Mouse (Mus musculus) CH12.LX (cell line): ENCODE results near the gene Gngt2. TPM values are rescaled to one million over a fixed set of nuclear protein-coding genes. Genes with fewer than 3 reads are reported as not detected.

Experiments
- DNase-seq: peaks from one replicate; pipeline ENCODE4 v3.0.0-alpha.2; 2013; ENCODE audit errors: extremely low read depth
- H3K27ac ChIP-seq: 2 replicates; pipeline ENCODE4 v1.5.1; 2012; ENCODE audit warnings: low read depth, mild to moderate bottlenecking, control low read depth, moderate library complexity; ENCODE audit not compliant: insufficient read depth
- H3K27me3 ChIP-seq: replicated peaks from 2 replicates; pipeline ENCODE3; 2012; ENCODE audit warnings: inconsistent platforms
- H3K36me3 ChIP-seq, 2 experiments: replicated peaks in 1 of 2; 2 replicates each; pipeline versions ENCODE3 to v1.6.1; 2012; ENCODE audit warnings: inconsistent platforms in 1 of 2, low read length in 1 of 2, mild to moderate bottlenecking in 1 of 2, mixed read lengths in 1 of 2, moderate library complexity in 1 of 2; ENCODE audit not compliant: control insufficient read depth in 1 of 2, insufficient read depth in 1 of 2
- H3K4me1 ChIP-seq, 2 experiments: 2 replicates each; pipeline ENCODE4 v1.6.1; 2012; ENCODE audit warnings: inconsistent platforms in 1 of 2, moderate library complexity in 1 of 2; ENCODE audit not compliant: insufficient read depth in 2 of 2, control insufficient read depth in 1 of 2
- H3K4me2 ChIP-seq: 2 replicates; pipeline ENCODE4 v1.6.1; 2012; ENCODE audit warnings: low read depth, mild to moderate bottlenecking, control low read depth; ENCODE audit not compliant: poor library complexity, insufficient read depth, severe bottlenecking
- H3K4me3 ChIP-seq, 3 experiments: fragments of 150-350 bp in 1 of 3; sonication (generic) in 1 of 3; replicated peaks in 1 of 3; 2 replicates each; pipeline versions ENCODE3 to v1.5.1; 2011 to 2012; ENCODE audit warnings: low read depth in 2 of 3, low read length in 2 of 3, mild to moderate bottlenecking in 2 of 3, moderate library complexity in 2 of 3, control low read depth in 1 of 3, improper control_type of control experiment in 1 of 3, inconsistent platforms in 1 of 3, mixed read lengths in 1 of 3; ENCODE audit not compliant: poor library complexity in 1 of 3
- H3K79me2 ChIP-seq: replicated peaks from 2 replicates; pipeline ENCODE4 v1.6.1; 2012; ENCODE audit warnings: mild to moderate bottlenecking, moderate library complexity; ENCODE audit not compliant: control insufficient read depth, poor library complexity, insufficient read depth, severe bottlenecking; ENCODE audit errors: extremely low read depth
- H3K9ac ChIP-seq: 2 replicates; pipeline ENCODE4 v1.6.1; 2012; ENCODE audit warnings: low read depth, mild to moderate bottlenecking, control low read depth, moderate library complexity; ENCODE audit not compliant: insufficient read depth
- H3K9me3 ChIP-seq: replicated peaks from 2 replicates; pipeline ENCODE3; 2012; ENCODE audit warnings: low read length, inconsistent platforms, mixed read lengths
- CTCF ChIP-seq, 2 experiments: IDR thresholded peaks in 1 of 2; conservative IDR thresholded peaks in 1 of 2; 2 replicates each; pipeline ENCODE4 v1.5.1; 2011 to 2012; ENCODE audit warnings: low read depth in 2 of 2, low read length in 2 of 2, improper control_type of control experiment in 1 of 2, inconsistent platforms in 1 of 2, mild to moderate bottlenecking in 1 of 2, moderate library complexity in 1 of 2
- E2F4 ChIP-seq: IDR thresholded peaks from 2 replicates; pipeline ENCODE4 v1.6.1; 2011; ENCODE audit warnings: low read depth, low read length, improper control_type of control experiment; ENCODE audit not compliant: insufficient replicate concordance
- ELF1 ChIP-seq: IDR thresholded peaks from 2 replicates; pipeline ENCODE4 v1.6.1; 2014; ENCODE audit warnings: low read depth, mild to moderate bottlenecking, inconsistent platforms, low read length, improper control_type of control experiment
- EP300 ChIP-seq: IDR thresholded peaks from 2 replicates; pipeline ENCODE4 v1.6.1; 2011; ENCODE audit warnings: low read length, improper control_type of control experiment
- GABPA ChIP-seq: IDR thresholded peaks from 2 replicates; pipeline ENCODE4 v1.6.1; 2012; ENCODE audit warnings: low read depth, low read length, improper control_type of control experiment, inconsistent platforms; ENCODE audit not compliant: insufficient replicate concordance
- HCFC1 ChIP-seq: IDR thresholded peaks from 2 replicates; pipeline ENCODE4 v1.6.1; 2012; ENCODE audit warnings: low read depth, mild to moderate bottlenecking, inconsistent platforms, low read length, improper control_type of control experiment
- KAT2A ChIP-seq: IDR thresholded peaks from 2 replicates; pipeline ENCODE4 v1.6.1; 2012; ENCODE audit warnings: low read length, improper control_type of control experiment, inconsistent platforms; ENCODE audit not compliant: insufficient replicate concordance
- MAX ChIP-seq: IDR thresholded peaks from 2 replicates; pipeline ENCODE4 v1.6.1; 2011; ENCODE audit warnings: low read length, improper control_type of control experiment
- MEF2A ChIP-seq: IDR thresholded peaks from 2 replicates; pipeline ENCODE4 v1.6.1; 2014; ENCODE audit warnings: low read depth, mild to moderate bottlenecking, inconsistent platforms, low read length, improper control_type of control experiment, borderline replicate concordance
- MXI1 ChIP-seq: IDR thresholded peaks from 2 replicates; pipeline ENCODE4 v1.6.1; 2011; ENCODE audit warnings: mild to moderate bottlenecking, low read depth, low read length, improper control_type of control experiment
- NELFE ChIP-seq: IDR thresholded peaks from 2 replicates; pipeline ENCODE4 v1.6.1; 2011; ENCODE audit warnings: low read depth, low read length, improper control_type of control experiment
- PAX5 ChIP-seq: IDR thresholded peaks from 2 replicates; pipeline ENCODE4 v1.6.1; 2012; ENCODE audit warnings: low read length, inconsistent platforms, mixed read lengths
- POLR2A ChIP-seq: IDR thresholded peaks from 2 replicates; pipeline ENCODE4 v1.6.1; 2011; ENCODE audit warnings: low read depth, mild to moderate bottlenecking, improper control_type of control experiment, low read length
- POLR2AphosphoS2 ChIP-seq: IDR thresholded peaks from 2 replicates; pipeline ENCODE4 v1.6.1; 2011; ENCODE audit warnings: low read depth, low read length, improper control_type of control experiment
- RAD21 ChIP-seq: IDR thresholded peaks from 2 replicates; pipeline ENCODE4 v1.6.1; 2011; ENCODE audit warnings: low read depth, mild to moderate bottlenecking, low read length, improper control_type of control experiment, moderate library complexity
- SMC3 ChIP-seq: IDR thresholded peaks from 2 replicates; pipeline ENCODE4 v1.6.1; 2011; ENCODE audit warnings: low read depth, low read length, improper control_type of control experiment
- USF1 ChIP-seq: IDR thresholded peaks from 2 replicates; pipeline ENCODE4 v1.6.1; 2014; ENCODE audit warnings: low read depth, mild to moderate bottlenecking, inconsistent platforms, low read length, improper control_type of control experiment
- ZKSCAN1 ChIP-seq: IDR thresholded peaks from 2 replicates; pipeline ENCODE4 v1.6.1; 2012; ENCODE audit warnings: low read depth, inconsistent platforms, low read length, improper control_type of control experiment, borderline replicate concordance
- ZMIZ1 ChIP-seq: IDR thresholded peaks from 2 replicates; pipeline ENCODE4 v1.6.1; 2012; ENCODE audit warnings: low read depth, mild to moderate bottlenecking, inconsistent platforms, low read length, improper control_type of control experiment
- ZNF384 ChIP-seq: IDR thresholded peaks from 2 replicates; pipeline ENCODE4 v1.6.1; 2012; ENCODE audit warnings: low read depth, low read length, improper control_type of control experiment, inconsistent platforms
- dilution Hi-C: fragments of 300-500 bp; cut with MboI; formaldehyde crosslinking; loops from 2 replicates; pipeline ENCODE4 v1.14.3; 2020; ENCODE audit warnings: low sequenced_read_pairs; ENCODE audit not compliant: extremely low pct_unique_long_range_greater_than_20kb, extremely low pct_ligation_motif_present
- in situ Hi-C: fragments of 300-500 bp; cut with MboI; formaldehyde crosslinking; loops from 3 replicates; pipeline ENCODE4 v1.14.3; 2019; ENCODE audit warnings: low sequenced_read_pairs, low pct_ligation_motif_present, low pct_unique_long_range_greater_than_20kb, mixed read lengths
- polyA plus RNA-seq: library from polyadenylated mRNA; unstranded; fragments of >175 nt; gene quantifications from 2 replicates; pipeline ENCODE4 v1.2.1, GENCODE M21; 2012; ENCODE audit warnings: low read depth; ENCODE audit not compliant: insufficient read length
- total RNA-seq, 2 experiments: library from RNA; depleted of rRNA; stranded (reverse); fragments of 300-350 nt in 1 of 2; fragments of >200 nt in 1 of 2; gene quantifications; 2 replicates each; pipeline ENCODE4 v1.2.3; 2012 to 2014

Gene Gngt2
- total and polyA plus RNA-seq, 3 experiments: 136 to 157 (median 143) TPM

DNA sequence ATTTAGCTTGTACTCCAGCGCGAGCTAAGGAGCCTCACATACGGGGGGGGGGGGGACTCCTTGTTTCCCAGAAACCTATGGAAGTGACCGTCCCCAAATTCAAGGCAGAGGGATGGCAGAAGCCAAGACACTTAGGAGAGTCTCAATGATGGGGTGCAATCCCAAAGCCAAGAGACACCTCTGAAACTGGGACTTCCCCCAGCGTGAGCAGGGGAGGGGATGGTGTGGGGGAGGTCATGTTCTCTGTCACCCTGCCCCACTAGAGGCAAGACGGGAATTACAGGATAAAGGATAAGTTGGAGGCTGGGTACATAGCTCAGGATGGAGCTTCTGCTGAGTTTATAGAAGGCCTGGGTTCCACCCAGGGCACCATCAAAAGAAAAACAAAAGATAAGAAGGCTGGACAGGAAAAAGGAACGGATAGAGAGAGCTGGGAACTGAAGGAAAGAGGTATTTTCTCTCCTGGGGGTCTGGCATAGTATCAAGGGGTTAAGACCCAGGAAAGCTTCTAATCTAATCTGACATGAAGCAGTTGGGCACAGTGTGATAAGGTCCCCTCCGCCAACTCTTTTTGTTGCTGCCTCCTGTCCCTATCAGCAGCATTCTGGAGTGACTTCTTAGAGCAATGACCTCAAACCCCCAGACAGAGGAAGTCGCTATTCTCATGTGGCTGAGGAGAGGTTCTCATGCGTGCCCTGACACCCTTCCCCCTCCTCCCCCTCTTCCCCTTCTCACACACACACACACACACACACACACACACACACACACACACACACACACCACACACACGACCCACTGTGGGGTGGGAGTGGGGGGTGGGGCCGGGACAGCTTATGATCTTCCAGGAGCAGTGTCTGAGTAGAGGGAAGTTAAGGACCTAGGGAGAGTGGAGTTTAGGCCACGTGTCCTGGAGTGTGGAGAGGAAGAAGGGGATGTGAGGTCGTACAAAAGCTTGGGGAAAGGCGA is 2.0 kb upstream of the Gngt2 start (continued):
- TF ChIP-seq CTCF (conservative IDR thresholded peaks at IDR 0.05 in 1 of 2, IDR thresholded peaks at IDR 0.05 in 1 of 2; ENCODE audit: low read depth in 2 of 2, low read length in 2 of 2): no peak; a peak in 1 of 4 replicates
- peak; percentile 61 for TF ChIP-seq HCFC1
- no peak for TF ChIP-seq E2F4
- TF ChIP-seq GABPA: no peak
- TF ChIP-seq USF1: peak; percentile 28
- TF ChIP-seq, all 38 proteins: peak for 26

DNA sequence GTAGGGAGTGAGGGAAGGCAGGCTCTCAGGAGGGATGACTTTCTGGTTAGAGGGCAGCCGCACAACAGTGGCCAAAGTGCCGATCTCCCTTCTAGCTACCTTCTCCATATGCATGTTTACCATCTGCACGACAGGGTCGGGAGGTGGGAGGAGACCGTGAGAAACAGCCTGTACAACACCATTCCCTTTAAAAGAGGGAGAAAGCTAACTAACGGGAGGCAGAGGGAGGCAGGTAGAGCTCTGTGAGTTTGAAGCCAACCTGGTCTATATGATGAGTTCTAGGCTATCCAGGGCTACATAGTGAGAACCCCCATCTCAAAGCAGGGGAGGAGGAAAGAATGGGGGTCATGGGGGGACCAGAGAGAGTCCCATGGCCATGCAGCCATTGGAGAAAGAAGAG is 1.2 kb upstream of the Gngt2 start:
- Histone ChIP-seq H3K27ac (peak overlapping the region; percentile 97), H3K27me3 (no peaks in the 10 kb centered on the region), H3K4me2 (peak overlapping the region; percentile 90), H3K9me3 (peaks cover 7% of the 10 kb centered on the region), H3K4me3 (peak overlapping the region in 2 of 3 experiments; percentile 4 to 5), H3K4me1 (peaks cover 50 to 91% of the 10 kb centered on the region in 2 experiments), H3K36me3 (peaks cover 42 to 54% of the 10 kb centered on the region in 2 experiments), H3K79me2 (peaks cover 31% of the 10 kb centered on the region), H3K9ac (no peak overlapping the region)
- TF ChIP-seq MAX: no peak
- no peak for TF ChIP-seq MXI1
- 0 out of 2 replicates have a peak, but pooled peaks have one; percentile 6 for TF ChIP-seq EP300
- 0 out of 2 replicates have a peak, but pooled peaks have one; percentile 26 for TF ChIP-seq NELFE
- no peak for TF ChIP-seq MEF2A
- TF ChIP-seq SMC3: no peak
- TF ChIP-seq CTCF (conservative IDR thresholded peaks at IDR 0.05 in 1 of 2, IDR thresholded peaks at IDR 0.05 in 1 of 2; ENCODE audit: low read depth in 2 of 2, low read length in 2 of 2): no peak
- in situ Hi-C loops (no loop called here), dilution Hi-C loops (no loop called here)
- DNase-seq: no peak

DNA sequence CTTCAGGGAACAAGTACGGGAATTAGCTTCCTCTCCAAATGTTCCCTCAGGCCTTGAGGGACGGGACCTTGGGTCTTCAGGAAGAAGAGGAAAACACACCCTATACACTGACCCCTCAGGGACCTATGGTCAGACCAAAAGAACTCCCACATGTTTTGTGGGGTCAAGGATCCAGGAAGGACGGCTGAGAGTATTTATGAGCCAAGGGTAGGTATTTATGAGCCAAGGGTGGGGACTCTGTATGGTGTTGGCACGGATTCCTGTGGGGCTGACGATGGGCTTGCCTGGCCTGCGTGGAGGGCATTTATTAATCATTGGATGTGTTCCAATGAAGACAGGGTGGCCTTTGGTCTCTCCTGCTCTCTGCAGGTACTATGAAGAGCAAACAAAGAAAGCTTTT is 583 bp upstream of the Gngt2 start:
- dilution Hi-C loops: no loop called here
- in situ Hi-C loops: no loop called here
- Histone ChIP-seq H3K27me3 (no peaks in the 10 kb centered on the region), H3K9ac (no peak overlapping the region), H3K4me2 (no peak overlapping the region), H3K9me3 (peaks cover 1% of the 10 kb centered on the region), H3K4me3 (no peak overlapping the region), H3K27ac (no peak overlapping the region)
- no peak for TF ChIP-seq ZNF384
- no peak for TF ChIP-seq RAD21
- no peak for TF ChIP-seq ZKSCAN1
- no peak for TF ChIP-seq EP300
- TF ChIP-seq POLR2AphosphoS2: no peak
- TF ChIP-seq MXI1: no peak
- no peak for TF ChIP-seq ELF1
- TF ChIP-seq ZMIZ1: no peak
- no peak for TF ChIP-seq POLR2A
- TF ChIP-seq MAX: no peak
- no peak for TF ChIP-seq KAT2A
- no peak for TF ChIP-seq HCFC1
- no peak for TF ChIP-seq PAX5
- TF ChIP-seq, all 38 proteins: peak for 0
- H3K36me3 ChIP-seq: peaks cover 36 to 48% of the 10 kb centered on the region in 2 experiments
- peaks cover 50 to 94% of the 10 kb centered on the region in 2 experiments for H3K4me1 ChIP-seq
- peaks cover 36% of the 10 kb centered on the region for H3K79me2 ChIP-seq
- DNase-seq: no peak
